Mouse (Mus musculus) heart, adult 2 months (tissue): ENCODE results near the gene Kcnq1. TPM values are rescaled to one million over a fixed set of nuclear protein-coding genes. Genes with fewer than 3 reads are reported as not detected.

ENCODE experiments used
- DNase-seq, 2 experiments: peaks; one replicate each; pipeline ENCODE4 v3.0.0; 2021
- H3K27ac ChIP-seq: fragments of 200-600 bp; 2 replicates; pipeline ENCODE4 v1.8.1; 2022
- H3K27me3 ChIP-seq: fragments of 200-500 bp; 2 replicates; pipeline ENCODE4 v1.6.1; 2012; ENCODE audit warnings: mild to moderate bottlenecking, low read length, inconsistent platforms, mixed read lengths; ENCODE audit not compliant: control insufficient read depth, insufficient read depth
- H3K36me3 ChIP-seq: fragments of 200-500 bp; 2 replicates; pipeline ENCODE4 v1.6.1; 2012; ENCODE audit warnings: low read length, inconsistent platforms; ENCODE audit not compliant: control insufficient read depth, insufficient read depth
- H3K4me1 ChIP-seq: fragments of 200-500 bp; 2 replicates; pipeline ENCODE4 v1.6.1; 2011; ENCODE audit warnings: low read length; ENCODE audit not compliant: control insufficient read depth, insufficient read depth
- H3K4me3 ChIP-seq: fragments of 200-600 bp; 2 replicates; pipeline ENCODE4 v1.8.1; 2022
- H3K79me2 ChIP-seq: fragments of 200-500 bp; replicated peaks from 2 replicates; pipeline ENCODE4 v1.6.1; 2012; ENCODE audit warnings: mild to moderate bottlenecking, inconsistent platforms, low read length, moderate library complexity, mixed read lengths; ENCODE audit not compliant: control insufficient read depth, insufficient read depth
- H3K9ac ChIP-seq: fragments of 200-500 bp; 2 replicates; pipeline ENCODE4 v1.6.1; 2012; ENCODE audit warnings: low read depth, mild to moderate bottlenecking, control low read depth, inconsistent platforms, low read length, mixed read lengths
- CTCF ChIP-seq: fragments of 200-600 bp; IDR thresholded peaks from 2 replicates; pipeline ENCODE4 v1.8.1; 2022; ENCODE audit warnings: antibody characterized with exemption, mild to moderate bottlenecking, moderate library complexity
- EP300 ChIP-seq: fragments of 200-500 bp; IDR thresholded peaks from 2 replicates; pipeline ENCODE4 v1.6.1; 2011; ENCODE audit warnings: low read depth, low read length, control low read depth; ENCODE audit not compliant: insufficient read depth
- POLR2A ChIP-seq: fragments of 200-500 bp; IDR thresholded peaks from 2 replicates; pipeline ENCODE4 v1.6.1; 2011; ENCODE audit warnings: mild to moderate bottlenecking, low read depth, low read length, control low read depth; ENCODE audit not compliant: insufficient read depth
- WGBS: fragments of 180-500 bp; shearing (Covaris S2); methylation state at CpG from one replicate; pipeline ENCODE4 v1.1.7; 2018; 5-methylcytosine and 5-hydroxymethylcytosine counted together
- intact Hi-C: fragments of 180-260 bp; cut with DNase I; formaldehyde crosslinking; loops from one replicate; pipeline ENCODE4 v1.15.1; 2025
- polyA plus RNA-seq: library from polyadenylated mRNA; depleted of rRNA; stranded (reverse); fragments of >200 nt; gene quantifications from 2 replicates; pipeline ENCODE4 v1.2.3, GENCODE M21; 2012
- total RNA-seq, 2 experiments: library from RNA; stranded (reverse); gene quantifications; 2 replicates each; pipeline ENCODE4 v1.2.3; 2021

Gene Kcnq1
- total and polyA plus RNA-seq, 3 experiments = 32.4 to 42.0 (median 34.2) TPM

DNA sequence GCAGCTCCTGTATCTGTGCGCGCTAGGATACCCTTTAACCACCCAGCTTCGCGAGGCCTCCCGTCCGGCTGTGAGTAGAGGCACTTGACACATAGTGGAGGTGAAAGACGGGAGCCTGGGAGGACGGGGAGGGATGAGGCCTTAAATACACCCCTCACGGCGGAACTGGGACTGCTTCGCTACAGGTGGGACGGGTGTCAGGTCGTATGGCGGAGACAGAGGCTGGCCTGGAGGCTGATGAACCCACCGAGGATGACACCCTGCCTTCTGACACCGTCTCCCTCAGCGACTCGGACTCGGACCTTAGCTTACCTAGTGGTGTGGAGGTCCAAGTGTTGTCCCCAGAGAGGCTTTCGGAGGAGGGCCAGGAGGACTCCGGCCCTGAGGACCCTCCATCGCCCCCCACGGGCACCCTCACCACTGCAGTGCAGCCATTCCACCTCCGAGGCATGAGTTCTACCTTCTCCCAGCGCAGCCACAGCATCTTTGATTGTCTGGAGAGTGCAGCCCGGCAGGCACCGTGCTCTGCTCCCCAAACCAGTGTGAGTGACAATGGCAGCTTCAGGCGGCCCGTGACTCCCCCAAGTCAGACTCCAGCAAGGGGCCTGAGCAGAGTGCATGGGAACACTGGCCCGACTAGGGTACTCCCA, 36.3 kb upstream of the Kcnq1 start:
- WGBS = 9% methylated on average over 30 of the region's 30 CpGs
- intact Hi-C loops = loop anchor here (1.0 to 2.0 kb wide), 3 partner anchors 15 to 62 kb away; no protein-coding TSS in a partner anchor
- DNase-seq = no peak
- Histone ChIP-seq H3K36me3 (no peaks in the 10 kb centered on the region; the same call in 1 of the 2 replicates), H3K27ac (peak overlapping the region; percentile 97), H3K27me3 (no peaks in the 10 kb centered on the region), H3K9ac (peak overlapping the region; percentile 80), H3K4me3 (peak overlapping the region; percentile 84), H3K4me1 (peaks cover 9% of the 10 kb centered on the region), H3K79me2 (no peaks in the 10 kb centered on the region)
- no peak for TF ChIP-seq CTCF
- no peak for TF ChIP-seq EP300
- TF ChIP-seq POLR2A = no peak

DNA sequence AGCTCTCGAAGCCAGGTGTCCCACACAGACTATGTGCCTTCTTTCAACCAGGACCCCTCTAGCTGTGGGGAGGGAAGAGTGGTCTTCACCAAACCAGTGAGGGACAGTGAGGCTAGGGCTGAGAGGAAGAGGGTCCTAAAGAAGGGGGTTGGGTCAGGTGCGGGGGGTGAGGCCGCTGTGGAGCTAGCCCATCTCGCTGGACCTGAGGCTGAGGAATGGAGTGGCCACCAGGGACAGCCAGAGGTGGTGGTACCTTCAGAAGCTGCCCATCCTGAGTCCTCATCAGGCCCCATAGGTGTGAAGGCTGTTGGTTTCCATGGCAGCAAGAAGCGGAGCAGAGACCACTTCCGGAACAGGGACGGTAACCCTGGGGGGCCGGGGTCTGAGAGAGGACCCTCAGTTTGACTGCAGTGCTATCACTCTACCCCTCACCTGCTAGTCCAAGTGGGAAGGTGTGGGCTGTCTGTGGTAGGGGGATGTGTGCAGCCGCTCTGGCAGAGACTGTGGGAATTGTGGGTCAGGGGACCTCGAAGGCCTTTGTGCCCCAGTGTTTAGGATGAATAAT, 35.6 kb upstream of the Kcnq1 start:
- intact Hi-C loops = no loop called here
- no peak for TF ChIP-seq EP300
- TF ChIP-seq CTCF = no peak
- TF ChIP-seq POLR2A = no peak
- Histone ChIP-seq H3K36me3 (no peaks in the 10 kb centered on the region; the same call in 1 of the 2 replicates), H3K27ac (no peak overlapping the region), H3K27me3 (no peaks in the 10 kb centered on the region), H3K4me3 (no peak overlapping the region), H3K4me1 (peaks cover 8% of the 10 kb centered on the region), H3K9ac (no peak overlapping the region), H3K79me2 (no peaks in the 10 kb centered on the region)
- WGBS = 85% methylated on average over 10 of the region's 10 CpGs
- DNase-seq = no peak

DNA sequence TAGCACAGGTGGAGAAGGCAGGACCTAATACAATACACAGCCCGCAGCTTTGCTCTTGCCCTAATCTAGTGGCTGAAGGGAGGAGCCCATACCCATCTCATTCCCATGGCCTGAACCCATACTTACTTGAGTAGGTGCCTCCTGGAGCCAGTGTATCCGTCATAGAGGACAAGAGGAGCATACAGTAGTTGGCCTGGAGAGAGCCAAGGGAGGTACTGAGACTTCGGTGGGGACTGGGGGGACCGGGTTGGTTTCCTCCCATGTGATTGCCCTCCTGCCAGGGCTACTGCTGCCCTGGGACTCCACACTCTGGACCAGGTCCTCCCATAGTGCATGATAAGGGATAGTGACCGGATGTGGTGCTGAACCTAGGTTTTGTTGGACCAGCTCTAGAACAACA, 33.6 kb upstream of the Kcnq1 start:
- 81% methylated on average over 5 of the region's 5 CpGs for WGBS
- intact Hi-C loops = no loop called here

DNA sequence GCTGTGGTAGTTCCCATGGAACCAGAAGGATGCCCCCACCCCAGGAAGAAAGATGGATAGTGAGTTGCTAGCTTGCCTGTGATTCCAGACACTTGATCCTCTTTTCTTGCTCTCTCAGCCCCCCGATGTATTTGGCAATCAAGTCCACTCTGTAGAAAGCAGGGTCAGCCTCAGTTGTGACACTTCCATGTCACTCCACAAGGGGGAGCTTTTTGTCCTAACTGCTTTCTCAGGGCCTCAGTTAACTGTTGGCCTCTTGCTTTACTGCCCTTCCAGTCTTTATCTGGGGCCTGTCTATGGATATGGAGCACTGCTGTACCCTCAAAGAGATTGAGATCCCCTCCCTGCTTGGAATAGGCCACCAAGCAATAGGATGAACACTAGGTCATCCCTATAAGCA, 33.1 kb upstream of the Kcnq1 start:
- WGBS = 72% methylated on average over 1 of the region's 1 CpGs
- H3K79me2 ChIP-seq = no peaks in the 10 kb centered on the region
- intact Hi-C loops = no loop called here
- no peaks in the 10 kb centered on the region; the same call in 1 of the 2 replicates for H3K36me3 ChIP-seq
- no peak overlapping the region for H3K27ac ChIP-seq
- no peaks in the 10 kb centered on the region for H3K27me3 ChIP-seq
- no peak overlapping the region for H3K4me3 ChIP-seq
- DNase-seq = peak in 1 of 2 experiments; percentile 48
- TF ChIP-seq POLR2A (no peak), CTCF (peak; percentile 76)
- no peak overlapping the region for H3K9ac ChIP-seq
- peaks cover 6% of the 10 kb centered on the region for H3K4me1 ChIP-seq

More for the DNA sequence above, 33.6 kb upstream of the Kcnq1 start:
- DNase-seq = no peak
- Histone ChIP-seq H3K27ac (no peak overlapping the region), H3K4me1 (peaks cover 6% of the 10 kb centered on the region), H3K79me2 (no peaks in the 10 kb centered on the region), H3K27me3 (no peaks in the 10 kb centered on the region), H3K4me3 (no peak overlapping the region), H3K36me3 (no peaks in the 10 kb centered on the region; the same call in 1 of the 2 replicates), H3K9ac (no peak overlapping the region)
- TF ChIP-seq CTCF = no peak
- no peak for TF ChIP-seq POLR2A
- TF ChIP-seq EP300 = no peak

DNA sequence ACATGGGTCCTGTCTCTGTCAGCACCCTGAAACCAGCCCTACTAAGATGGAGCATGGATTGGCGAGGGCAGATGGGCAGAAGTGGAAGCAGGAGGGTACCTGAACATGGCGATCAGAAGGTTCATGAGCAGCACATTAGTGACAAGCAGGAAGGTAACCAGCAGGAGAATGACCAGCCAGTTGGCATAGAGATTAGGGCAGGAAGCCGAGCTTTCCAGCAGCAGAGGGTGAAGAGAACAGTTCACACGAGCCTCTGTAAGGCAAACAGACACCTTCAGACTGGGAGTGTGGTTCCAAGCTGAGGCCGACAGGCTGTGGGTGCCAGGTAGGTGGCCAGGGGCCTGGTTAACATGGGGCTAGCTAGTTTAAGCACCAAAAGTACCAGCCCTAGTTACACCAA, 30.8 kb upstream of the Kcnq1 start:
- Histone ChIP-seq H3K36me3 (no peaks in the 10 kb centered on the region), H3K9ac (no peak overlapping the region), H3K79me2 (no peaks in the 10 kb centered on the region), H3K27ac (no peak overlapping the region), H3K4me3 (no peak overlapping the region), H3K4me1 (0 out of 2 replicates have a peak, but pooled peaks cover under 1% of the 10 kb centered on the region), H3K27me3 (no peaks in the 10 kb centered on the region)
- TF ChIP-seq POLR2A (no peak), EP300 (no peak), CTCF (no peak)
- DNase-seq = no peak
- 70% methylated on average over 5 of the region's 5 CpGs for WGBS
- intact Hi-C loops = no loop called here

DNA sequence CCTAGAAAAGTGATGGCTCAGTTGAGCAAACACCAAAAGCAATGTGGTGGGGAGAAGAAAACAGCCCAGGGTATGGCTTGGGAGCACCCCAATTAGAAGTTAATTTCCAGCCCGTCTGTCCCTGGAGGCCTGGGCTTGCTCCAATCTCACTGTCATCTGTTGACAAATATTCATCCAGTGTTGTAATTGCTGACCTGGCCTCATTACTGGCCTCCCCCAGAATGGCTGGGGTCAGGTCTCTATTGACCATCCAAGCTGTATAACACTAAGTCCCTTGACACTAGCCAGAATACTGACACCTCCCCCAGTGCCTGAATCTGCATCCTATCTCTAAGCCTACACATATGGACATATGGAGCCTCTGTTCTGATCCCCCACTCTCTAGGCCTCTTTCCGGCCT, 28.8 kb upstream of the Kcnq1 start:
- H3K4me3 ChIP-seq = no peak overlapping the region
- intact Hi-C loops = no loop called here
- 91% methylated on average over 2 of the region's 2 CpGs for WGBS

More for the DNA sequence above, 28.8 kb upstream of the Kcnq1 start:
- H3K4me1 ChIP-seq = no peaks in the 10 kb centered on the region
- no peaks in the 10 kb centered on the region for H3K27me3 ChIP-seq
- H3K79me2 ChIP-seq = no peaks in the 10 kb centered on the region
- TF ChIP-seq CTCF (no peak), POLR2A (no peak)
- H3K27ac ChIP-seq = no peak overlapping the region
- no peak overlapping the region for H3K9ac ChIP-seq
- H3K36me3 ChIP-seq = no peaks in the 10 kb centered on the region
- no peak for DNase-seq
